Mouse (Mus musculus): ENCODE data around the gene Arsb.

DNA sequence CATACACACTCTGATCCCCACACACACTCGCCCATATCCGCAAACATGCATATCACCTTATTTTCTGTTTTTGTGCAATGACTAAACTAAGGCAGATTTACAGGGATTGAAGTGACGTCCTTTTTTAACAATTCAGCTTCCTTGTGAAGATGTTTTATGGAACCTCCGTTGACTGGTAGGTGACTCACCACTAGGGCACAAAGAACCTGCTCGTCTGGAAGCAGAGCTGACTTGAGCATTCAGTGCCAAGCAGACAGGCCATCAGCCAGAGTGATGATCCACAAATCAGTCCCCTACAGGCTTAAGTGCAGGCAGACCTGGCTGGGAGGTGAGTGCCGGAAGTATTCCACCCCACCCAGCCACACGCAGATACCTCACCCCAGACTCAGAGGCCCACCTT lies 120.7 kb downstream of the Arsb start:
- TF ChIP-seq POLR2A (IDR thresholded peaks at IDR 0.05; ENCODE audit: borderline replicate concordance, control insufficient read depth, low read depth, low read length) (no peak), CTCF (IDR thresholded peaks at IDR 0.05; ENCODE audit: control insufficient read depth, insufficient read depth, low read length) (no peak)
